26 mouse cellular contexts compared by ENCODE assay signal in genomic region chr2:165719382-165719781, GRCm38 (mm10).
DNase-seq lines count a peak whose midpoint lies in the region; ATAC-seq and TF ChIP-seq lines count a peak whose summit lies in the region.
"Had no signal": no experiment of that assay in that cellular context is flagged by ENCODE, and none has a peak within 500 bp of the region (broad histone marks: within the 10 kb centered on the region; RNA-seq: fewer than 3 reads in every experiment).

No protein-coding gene starts in this region.

- no peaks in the 10 kb centered on the region for H3K9me3 ChIP-seq in embryonic facial prominence, embryonic 14.5 days (ENCODE audit: control insufficient read depth, low read length)
- peaks cover 6% of the 10 kb centered on the region; the same call in 1 of the 2 replicates for H3K9me3 ChIP-seq in embryonic facial prominence, embryonic 10.5 days
- H3K9me3 ChIP-seq in E14TG2a.4 (ENCODE audit: low read length), result peaks cover 3% of the 10 kb centered on the region; the same call in 1 of the 2 replicates
- H3K9me3 ChIP-seq: embryonic facial prominence, embryonic 12.5 days; forebrain, embryonic 12.5 days; forebrain, embryonic 15.5 days; heart, embryonic 15.5 days; hindbrain, embryonic 15.5 days had no signal

- peak; percentile 45; the same call in 1 of the 2 replicates for ATAC-seq in embryonic facial prominence, embryonic 14.5 days (ENCODE audit: low read depth)
- ATAC-seq: forebrain, embryonic 15.5 days; Patski had no signal

- no peaks in the 10 kb centered on the region for H3K27me3 ChIP-seq in embryonic facial prominence, embryonic 14.5 days (replicated peaks; ENCODE audit: control insufficient read depth, insufficient read depth, low read length)
- no peaks in the 10 kb centered on the region for H3K27me3 ChIP-seq in embryonic facial prominence, embryonic 10.5 days (replicated peaks; ENCODE audit: low read depth, poor library complexity, severe bottlenecking)
- H3K27me3 ChIP-seq in E14TG2a.4 (ENCODE audit: insufficient read depth, low read length), result peaks cover 7% of the 10 kb centered on the region
- H3K27me3 ChIP-seq: embryonic facial prominence, embryonic 12.5 days; forebrain, embryonic 12.5 days; forebrain, embryonic 15.5 days; hindbrain, embryonic 12.5 days; hindbrain, embryonic 15.5 days; Patski had no signal

- 0 out of 2 replicates have a peak, but pooled peaks have one; percentile 3 for TF ChIP-seq CTCF in E14TG2a.4 (conservative IDR thresholded peaks at IDR 0.05; ENCODE audit: low read length)

- H3K4me3 ChIP-seq in embryonic facial prominence, embryonic 14.5 days (ENCODE audit: low read depth, low read length), result no peak overlapping the region
- H3K4me3 ChIP-seq in embryonic facial prominence, embryonic 10.5 days, result no peak overlapping the region
- no peak overlapping the region for H3K4me3 ChIP-seq in E14TG2a.4 (replicated peaks; ENCODE audit: low read length)
- H3K4me3 ChIP-seq: embryonic facial prominence, embryonic 12.5 days; erythroblast, embryonic 14.5 days; forebrain, embryonic 12.5 days; forebrain, embryonic 15.5 days; heart, adult 2 months; heart, embryonic 15.5 days; hindbrain, embryonic 12.5 days; hindbrain, embryonic 15.5 days had no signal

- intact Hi-C loops in heart, postnatal 36 days (cut with DNase I), result no loop called here
- intact Hi-C loops in heart, postnatal 14 days (cut with DNase I), result no loop called here
- intact Hi-C loops in heart, postnatal 25 days (cut with DNase I), result no loop called here

- no peak overlapping the region for H3K9ac ChIP-seq in embryonic facial prominence, embryonic 14.5 days (ENCODE audit: low read depth, low read length)
- H3K9ac ChIP-seq: embryonic facial prominence, embryonic 12.5 days; forebrain, embryonic 12.5 days; forebrain, embryonic 15.5 days; heart, embryonic 15.5 days; hindbrain, embryonic 12.5 days; hindbrain, embryonic 15.5 days had no signal

- peaks cover 15% of the 10 kb centered on the region; the same call in 1 of the 2 replicates for H3K36me3 ChIP-seq in embryonic facial prominence, embryonic 14.5 days (ENCODE audit: control insufficient read depth, insufficient read depth, low read length)
- peaks cover 39% of the 10 kb centered on the region for H3K36me3 ChIP-seq in embryonic facial prominence, embryonic 10.5 days (replicated peaks)
- no peaks in the 10 kb centered on the region for H3K36me3 ChIP-seq in E14TG2a.4 (ENCODE audit: insufficient read depth, low read length)
- H3K36me3 ChIP-seq: forebrain, embryonic 12.5 days; forebrain, embryonic 15.5 days; G1E; heart, embryonic 15.5 days; hindbrain, embryonic 15.5 days had no signal

- no peak overlapping the region for H3K4me2 ChIP-seq in embryonic facial prominence, embryonic 14.5 days (ENCODE audit: low read depth, low read length)
- H3K4me2 ChIP-seq: embryonic facial prominence, embryonic 12.5 days; forebrain, embryonic 12.5 days; forebrain, embryonic 15.5 days; heart, embryonic 15.5 days; hindbrain, embryonic 12.5 days; hindbrain, embryonic 15.5 days had no signal

- H3K27ac ChIP-seq in embryonic facial prominence, embryonic 14.5 days (replicated peaks; ENCODE audit: low read depth, low read length), result no peak overlapping the region
- H3K27ac ChIP-seq in embryonic facial prominence, embryonic 10.5 days (replicated peaks), result no peak overlapping the region
- H3K27ac ChIP-seq: embryonic facial prominence, embryonic 12.5 days; forebrain, embryonic 12.5 days; forebrain, embryonic 15.5 days; heart, adult 2 months; heart, embryonic 15.5 days; hindbrain, embryonic 12.5 days; hindbrain, embryonic 15.5 days had no signal

- WGBS in embryonic facial prominence, embryonic 14.5 days, result 54% methylated on average over 8 of the region's 8 CpGs
- WGBS in embryonic facial prominence, embryonic 10.5 days, result 86% methylated on average over 8 of the region's 8 CpGs

- peak; percentile 72 for DNase-seq in embryonic facial prominence, embryonic 14.5 days (ENCODE audit: low spot score)
- no peak for DNase-seq in embryonic facial prominence, embryonic 10.5 days (ENCODE audit: low spot score)
- DNase-seq in heart, adult 18-20 months, result peak; percentile 25 to 57
- DNase-seq in heart, postnatal 36 days, result no peak
- peak; percentile 27 to 35 for DNase-seq in heart, postnatal 14 days
- DNase-seq in heart, postnatal 25 days (ENCODE audit: low spot score), result no peak
- no peak for DNase-seq in layer of hippocampus, postnatal 36 days
- DNase-seq: adrenal gland, postnatal 10 days; adrenal gland, postnatal 36 days; cerebellum, adult 18-20 months; cerebellum, adult 9-10 months; cerebellum, postnatal 14 days; gastrocnemius, postnatal 36 days; kidney, adult 11 months; kidney, adult 8-10 months had no signal

- no peaks in the 10 kb centered on the region for H3K4me1 ChIP-seq in embryonic facial prominence, embryonic 14.5 days (ENCODE audit: control insufficient read depth, insufficient read depth, low read length)
- H3K4me1 ChIP-seq in embryonic facial prominence, embryonic 10.5 days, result peaks cover 8% of the 10 kb centered on the region
- H3K4me1 ChIP-seq in E14TG2a.4 (replicated peaks; ENCODE audit: low read depth, low read length), result peaks cover 23% of the 10 kb centered on the region
- H3K4me1 ChIP-seq: forebrain, embryonic 15.5 days; heart, embryonic 15.5 days had no signal

Comparison
In these comparisons a context has a peak if more than half of its experiments do, and no peak if none do; other contexts are left out.
1. DNase-seq: peak in embryonic facial prominence, embryonic 14.5 days (single experiment), heart, adult 18-20 months (2 of 2) and heart, postnatal 14 days (2 of 2); none in embryonic facial prominence, embryonic 10.5 days (single experiment), heart, postnatal 36 days (0 of 2), heart, postnatal 25 days (single experiment) and layer of hippocampus, postnatal 36 days (0 of 2).